Mouse (Mus musculus) embryo, embryonic 10.5 days (tissue): ENCODE measurements at regions not wholly inside any gene's neighbourhood (a gene's known extent, or its start where the extent isn't known, plus 50 kb on each side); places are given as distances from the start of the nearest gene placed in this dataset.
A peak's percentile ranks its signal among the peaks of the same experiment; 100 is the strongest.

Experiments
- DNase-seq: peaks from one replicate; pipeline ENCODE4 v3.0.0-alpha.2; 2015; ENCODE audit warnings: low spot score

DNA sequence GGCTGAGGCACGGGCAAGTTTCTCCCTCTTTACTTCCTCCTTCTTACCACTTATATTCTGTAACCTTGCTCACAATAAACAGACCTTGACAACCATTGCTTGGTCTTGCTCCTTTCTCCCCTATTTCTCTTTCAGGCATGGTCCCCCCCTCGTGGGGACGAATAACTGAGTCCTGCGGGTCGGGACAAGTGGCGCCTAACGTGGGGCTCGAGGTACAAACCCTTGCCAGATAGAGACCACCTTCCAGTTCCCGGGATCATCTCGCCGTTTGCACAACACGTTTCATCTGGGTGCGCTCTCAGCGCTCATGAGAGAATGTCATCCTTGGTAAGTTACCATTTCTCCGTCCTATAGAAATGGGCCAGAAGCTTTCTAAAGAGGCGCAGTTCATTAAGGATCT, 79.6 kb upstream of the Foxn3 start:
- DNase-seq = no peak

DNA sequence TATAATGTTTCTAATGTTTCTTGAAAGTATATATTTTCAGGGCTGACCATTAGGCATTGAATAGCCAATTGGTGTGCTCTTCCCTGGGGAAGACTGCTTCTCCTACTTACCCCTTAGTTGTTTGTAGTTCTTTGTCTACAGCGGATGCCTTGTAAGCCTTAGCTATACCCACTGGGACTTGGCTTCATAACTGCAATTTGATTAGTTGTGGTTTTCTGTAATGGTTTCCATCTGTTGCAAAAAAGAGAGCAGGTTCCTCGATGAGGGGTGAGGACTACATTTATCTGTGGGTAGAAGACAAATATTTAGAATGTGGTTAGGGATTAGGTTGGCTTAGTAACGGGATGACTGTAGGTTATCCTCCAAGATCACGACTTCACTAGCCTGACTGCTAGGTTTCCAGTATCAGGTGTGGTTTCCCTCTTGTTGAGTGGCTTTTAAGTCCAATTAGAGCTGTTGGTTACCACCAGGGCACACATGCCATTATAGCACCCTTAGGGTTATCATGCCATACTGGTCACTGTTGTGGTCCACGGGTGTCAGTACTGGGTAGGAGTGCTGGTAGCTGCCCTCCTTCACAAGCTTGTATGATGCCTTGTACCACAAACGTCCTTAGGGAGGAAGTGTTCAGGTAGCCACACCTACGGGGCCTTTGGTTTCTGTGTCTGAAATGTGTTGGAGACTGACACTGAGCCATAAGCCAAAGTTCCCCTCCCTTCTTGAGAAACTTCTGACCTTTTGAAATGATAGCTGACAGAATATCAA, 78.9 kb upstream of the Foxn3 start:
- no peak for DNase-seq

GRCm38 (mm10) chr12:99641278-99641677, 77.9 kb upstream of the Foxn3 start:
- peak; percentile 17 for DNase-seq

DNA sequence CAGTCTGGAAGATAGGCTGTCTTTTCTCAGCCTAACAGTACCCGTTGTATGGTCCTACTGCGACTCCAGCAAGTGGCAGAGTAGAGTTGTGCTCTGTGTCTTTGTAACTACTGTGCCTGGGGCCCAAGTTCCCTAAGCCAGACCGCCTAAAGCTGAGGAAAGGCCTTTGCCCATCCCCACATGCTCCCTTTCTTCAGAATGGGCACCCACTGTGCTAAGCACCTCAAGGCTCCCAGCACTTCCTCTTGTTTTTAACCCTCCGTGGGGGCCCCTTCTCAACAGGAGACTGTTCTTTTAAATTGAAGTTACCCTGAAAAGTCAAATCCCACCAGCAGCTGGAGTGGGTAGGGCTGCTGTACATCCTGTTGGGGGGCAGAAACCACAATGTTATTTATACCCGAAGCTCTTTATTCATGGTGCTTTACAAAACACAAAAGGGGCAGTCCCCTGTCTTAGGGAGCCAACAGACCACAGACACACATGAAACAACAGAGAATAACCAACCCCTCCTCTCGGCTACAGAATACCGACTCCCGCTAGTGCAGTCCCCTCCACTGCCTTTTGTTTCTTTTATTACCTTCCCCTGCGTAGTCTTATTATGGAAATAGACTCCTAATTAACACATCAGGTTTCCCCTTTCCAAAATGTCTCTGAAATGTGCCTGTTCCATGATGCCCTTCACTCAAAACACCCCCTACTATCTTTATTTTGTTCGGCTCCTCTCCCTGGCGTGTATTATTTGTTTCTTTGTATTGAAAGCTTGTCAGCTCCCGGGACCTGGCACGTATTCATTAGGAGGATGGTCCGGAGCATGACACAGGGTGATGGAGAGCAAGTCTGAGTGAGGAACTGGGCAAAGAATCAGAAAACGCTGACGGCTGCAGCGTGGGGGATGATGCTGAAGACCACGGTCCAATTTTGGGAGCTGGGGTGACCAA, 77.1 kb upstream of the Foxn3 start:
- peak; percentile 59 for DNase-seq

DNA sequence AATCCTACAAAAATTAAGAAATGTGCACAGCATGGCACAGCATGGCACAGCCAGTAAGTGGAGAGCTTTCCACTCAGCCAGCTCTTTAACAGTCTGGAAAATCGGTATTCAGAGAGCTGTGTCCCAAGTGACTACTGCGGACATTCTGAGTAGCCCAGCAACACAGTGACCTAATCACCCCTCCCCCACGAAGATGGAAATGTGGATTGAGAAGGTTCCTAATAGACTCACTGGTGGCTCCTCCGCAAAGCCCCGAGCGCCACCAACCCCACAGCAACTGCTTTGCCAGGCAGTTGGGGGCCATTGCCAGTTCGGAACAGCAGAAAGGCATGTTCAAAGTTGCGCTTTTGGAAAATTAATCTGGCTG, 76.4 kb upstream of the Foxn3 start:
- DNase-seq = peak; percentile 81

- no peak for DNase-seq
Observed at GRCm38 (mm10) chr12:99639118-99639517, 75.7 kb upstream of the Foxn3 start.

DNA sequence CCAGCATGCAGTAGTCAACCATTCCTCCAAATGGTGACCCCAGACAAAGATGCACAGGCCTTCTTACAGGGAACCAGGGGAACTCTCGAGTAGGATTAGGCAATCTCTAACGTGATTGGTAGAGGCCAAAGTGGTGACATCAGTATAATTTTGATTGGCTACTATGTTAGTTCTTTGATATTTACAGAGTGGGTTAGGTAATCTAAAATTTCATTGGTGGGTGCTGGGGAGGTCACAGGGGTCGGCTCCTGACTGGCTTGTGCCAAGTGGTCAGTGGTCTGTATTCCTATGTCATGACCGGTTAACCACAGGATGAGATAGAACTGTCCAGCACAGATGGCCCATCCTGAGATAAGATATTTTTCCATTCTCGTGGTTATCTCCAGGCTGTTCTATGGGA, 74.6 kb upstream of the Foxn3 start:
- DNase-seq = no peak

DNA sequence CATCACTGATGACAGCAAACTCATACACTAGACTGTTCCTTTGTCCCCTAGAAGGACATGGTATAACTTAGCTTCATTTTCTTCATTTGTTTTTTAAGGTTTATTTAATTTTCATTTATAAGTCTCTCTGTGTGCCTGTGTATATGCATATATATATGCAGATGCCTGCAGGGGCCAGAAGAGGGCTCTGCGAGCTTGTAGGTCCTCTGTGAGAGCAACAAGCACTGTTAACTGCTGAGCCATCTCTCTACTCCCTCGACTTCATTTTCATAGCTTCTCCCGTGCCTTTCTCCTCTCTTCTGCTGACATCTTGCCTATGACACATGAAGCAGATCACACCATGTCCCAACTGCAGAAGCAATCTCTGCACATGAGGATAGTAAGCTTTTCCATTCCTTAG, 72.9 kb upstream of the Foxn3 start:
- no peak for DNase-seq

GRCm38 (mm10) chr12:99635361-99635760, 72.0 kb upstream of the Foxn3 start:
- no peak for DNase-seq

- no peak for DNase-seq
Observed at GRCm38 (mm10) chr12:99634726-99635125, 71.3 kb upstream of the Foxn3 start.

- DNase-seq = no peak
Observed at GRCm38 (mm10) chr12:99633678-99634077, 70.3 kb upstream of the Foxn3 start.

DNA sequence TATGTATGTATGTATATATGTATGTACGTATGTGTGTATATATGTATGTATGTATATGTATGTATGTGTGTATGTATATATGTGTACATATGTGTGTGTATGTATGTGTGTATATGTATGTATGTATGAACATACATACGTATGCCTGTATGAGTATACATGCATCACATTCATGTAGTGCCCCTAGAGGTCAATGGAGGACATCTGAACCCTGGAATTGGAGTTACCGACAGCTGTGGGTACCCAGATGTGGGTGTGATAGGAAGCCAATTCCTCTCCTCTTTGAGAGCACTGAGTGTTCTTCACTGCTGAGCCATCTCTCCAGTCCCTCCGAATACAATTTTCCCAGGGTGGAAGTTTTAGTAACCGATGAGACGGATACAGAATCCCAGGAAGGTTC, 69.6 kb upstream of the Foxn3 start:
- no peak for DNase-seq

DNA sequence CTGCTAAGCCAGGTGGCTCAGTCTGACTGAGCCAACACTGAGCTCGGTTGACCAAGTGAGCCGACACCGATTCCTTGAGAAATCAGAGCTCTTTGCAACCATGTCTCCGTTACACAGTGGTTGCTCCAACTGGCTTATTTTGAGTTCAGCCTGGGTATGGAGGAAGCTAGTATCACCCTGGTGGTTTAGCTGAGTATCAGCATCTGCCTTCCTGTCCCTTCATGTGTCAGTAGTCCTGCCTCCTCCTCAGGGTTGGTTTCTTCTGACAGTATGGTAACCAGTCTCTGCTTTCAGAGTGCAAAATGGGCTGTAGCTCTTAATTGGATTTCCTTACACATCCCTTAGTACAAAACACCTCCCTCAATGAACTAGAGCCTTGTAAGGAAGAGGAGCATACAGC, 66.2 kb upstream of the Foxn3 start:
- DNase-seq = no peak

GRCm38 (mm10) chr12:99628421-99628820, 65.0 kb upstream of the Foxn3 start:
- DNase-seq = no peak

GRCm38 (mm10) chr12:99627898-99628231, 64.5 kb upstream of the Foxn3 start:
- DNase-seq = peak; percentile 95

DNA sequence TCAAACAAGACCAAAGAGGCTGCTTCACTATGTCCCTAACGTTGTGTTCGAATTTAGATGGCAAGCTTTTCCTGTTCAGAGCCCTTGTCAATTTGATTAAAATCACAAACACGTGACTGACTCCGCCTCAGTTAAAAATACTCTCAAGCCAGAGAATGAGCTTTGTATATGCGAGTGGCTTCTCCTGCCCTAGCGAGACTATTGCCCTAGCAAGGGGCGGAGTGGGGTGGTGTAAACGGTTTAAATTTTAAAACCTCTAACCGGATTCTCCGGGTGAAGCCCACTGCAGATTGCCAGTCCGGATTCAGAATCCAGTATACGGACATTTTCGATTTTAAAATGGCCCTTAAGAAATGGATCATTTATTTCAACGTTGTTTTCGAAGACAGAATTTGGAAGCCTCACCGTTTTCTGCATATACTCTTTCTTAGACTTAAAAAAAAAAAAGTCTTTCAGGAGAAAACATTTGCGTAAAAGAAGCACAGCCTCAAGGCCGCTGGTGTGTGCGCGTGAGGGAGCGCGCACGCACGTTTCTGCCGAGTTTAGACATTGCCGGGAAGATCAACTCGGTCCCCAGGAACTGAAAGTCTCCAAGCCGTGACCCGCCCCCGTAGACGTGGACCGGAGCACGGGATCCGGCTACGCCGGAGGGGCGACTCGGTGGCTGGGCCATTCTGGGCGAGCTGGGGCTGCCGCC, 64.0 kb upstream of the Foxn3 start:
- DNase-seq = peak; percentile 64

DNA sequence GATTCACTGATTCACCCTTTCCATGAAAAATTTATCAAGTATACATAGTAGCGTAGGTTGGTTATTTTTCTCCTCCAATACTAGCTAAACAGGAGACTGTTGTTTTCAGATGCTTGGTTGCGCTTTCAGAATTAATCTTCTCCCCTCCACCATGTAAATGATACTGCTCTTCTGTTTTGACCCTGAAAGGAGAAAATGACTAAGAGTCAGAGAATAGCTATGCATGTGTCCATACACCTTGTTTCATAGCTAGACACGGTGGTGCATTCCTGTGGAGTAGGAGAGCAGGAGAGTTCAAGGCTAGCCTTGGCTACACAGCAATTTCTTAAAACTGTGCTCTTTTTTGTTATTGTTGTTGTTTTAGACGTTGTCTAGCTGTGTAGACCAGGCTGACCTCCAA, 62.8 kb upstream of the Foxn3 start:
- no peak for DNase-seq

DNA sequence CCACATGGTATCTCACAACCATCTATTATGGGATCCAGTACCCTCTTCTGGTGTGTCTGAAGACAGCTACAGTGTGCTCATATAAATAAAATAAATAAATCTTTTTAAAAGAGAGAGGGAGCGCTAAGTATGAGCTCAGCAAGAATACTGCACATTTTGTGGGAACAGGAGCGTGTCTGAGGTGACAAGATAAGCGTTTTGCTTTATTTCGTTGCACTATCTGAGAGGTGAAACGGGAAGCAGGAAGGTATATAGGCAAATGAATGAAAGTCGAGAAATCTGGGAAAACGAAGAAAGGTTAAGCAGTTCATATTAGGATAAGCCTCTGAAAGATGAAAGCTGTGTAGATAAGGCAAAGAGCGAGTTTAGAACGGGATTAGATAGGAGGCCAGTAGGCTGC, 61.7 kb upstream of the Foxn3 start:
- no peak for DNase-seq

- no peak for DNase-seq
Observed at GRCm38 (mm10) chr12:99622238-99622637, 58.9 kb upstream of the Foxn3 start.

DNA sequence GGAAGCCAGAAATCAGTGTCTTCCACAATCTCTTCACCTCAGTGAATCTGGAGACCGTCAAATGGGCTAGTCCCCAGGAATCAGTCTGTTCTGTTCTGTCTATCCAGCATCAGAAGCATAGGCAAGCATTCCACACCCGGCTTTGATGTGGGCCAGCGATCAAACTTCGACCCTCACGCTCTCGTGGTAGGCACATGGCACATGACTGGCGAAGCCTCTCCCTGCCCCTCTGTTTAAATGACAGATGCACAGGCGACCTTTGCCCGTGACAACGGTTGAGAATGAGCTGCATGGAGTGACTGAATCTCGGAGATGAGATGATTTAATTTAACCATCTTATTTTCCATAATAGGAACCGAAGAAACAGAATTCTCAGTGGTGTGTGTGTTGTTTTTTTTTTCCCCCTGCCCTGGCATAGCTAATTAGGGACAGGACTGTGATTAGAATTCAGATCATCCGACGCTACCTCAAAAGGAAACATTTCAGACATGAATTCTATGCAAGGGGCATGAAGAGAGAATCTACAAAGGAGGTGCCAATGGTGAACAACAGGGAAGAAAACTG, 53.9 kb upstream of the Foxn3 start:
- DNase-seq = no peak

- no peak for DNase-seq
Observed at GRCm38 (mm10) chr12:99614420-99614819, 51.0 kb upstream of the Foxn3 start.
